Mouse (Mus musculus) spleen, adult 2 months (tissue): ENCODE results near the gene Slc19a3.

ENCODE experiments used
- CTCF ChIP-seq: fragments of 200-500 bp; IDR thresholded peaks from 2 replicates; pipeline ENCODE4 v1.5.1; 2011; ENCODE audit warnings: mild to moderate bottlenecking, inconsistent platforms; ENCODE audit not compliant: insufficient read depth, insufficient read length, insufficient replicate concordance; ENCODE audit errors: extremely low read depth
- POLR2A ChIP-seq: fragments of 200-500 bp; IDR thresholded peaks from 2 replicates; pipeline ENCODE4 v1.6.1; 2011; ENCODE audit warnings: low read depth, low read length, inconsistent platforms

- TF ChIP-seq POLR2A (no peak), CTCF (no peak)
Observed at GRCm38 (mm10) chr1:82991596-82991995, 46.7 kb downstream of the Slc19a3 start.
